Mouse (Mus musculus) lung, postnatal 0 days (tissue): ENCODE measurements at regions not wholly inside any gene's neighbourhood (a gene's known extent, or its start where the extent isn't known, plus 50 kb on each side); places are given as distances from the start of the nearest gene placed in this dataset.

ENCODE experiments used
- ATAC-seq: fragments of 200-750 bp; cut with Nextera tagmentation; 2 replicates; pipeline ENCODE4 v1.8.0; 2017; ENCODE audit warnings: moderate library complexity
- DNase-seq: peaks from one replicate; pipeline ENCODE4 v3.0.0-alpha.2; 2016; ENCODE audit warnings: low spot score
- H3K27ac ChIP-seq: fragments of 300-500 bp; sonication (generic); 2 replicates; pipeline ENCODE4 v1.5.1; 2014; ENCODE audit warnings: antibody characterized with exemption, mild to moderate bottlenecking, low read length, mixed read lengths
- H3K27me3 ChIP-seq: fragments of 300-500 bp; sonication (generic); replicated peaks from 2 replicates; pipeline ENCODE4 v1.6.1; 2014; ENCODE audit warnings: low read length, mixed read lengths; ENCODE audit not compliant: insufficient read depth
- H3K36me3 ChIP-seq: fragments of 300-500 bp; sonication (generic); 2 replicates; pipeline ENCODE4 v1.6.1; 2014; ENCODE audit warnings: low read length, mixed read lengths; ENCODE audit not compliant: insufficient read depth
- H3K4me1 ChIP-seq: fragments of 300-500 bp; sonication (generic); 2 replicates; pipeline ENCODE4 v1.6.1; 2014; ENCODE audit warnings: antibody characterized with exemption, low read depth, low read length, mixed read lengths; ENCODE audit not compliant: insufficient read depth
- H3K4me2 ChIP-seq: fragments of 300-500 bp; sonication (generic); replicated peaks from 2 replicates; pipeline ENCODE4 v1.6.1; 2014; ENCODE audit warnings: low read depth, mild to moderate bottlenecking, low read length, moderate library complexity, mixed read lengths
- H3K4me3 ChIP-seq: fragments of 300-500 bp; sonication (generic); 2 replicates; pipeline ENCODE4 v1.5.1; 2014; ENCODE audit warnings: low read depth, low read length
- H3K9ac ChIP-seq: fragments of 300-500 bp; sonication (generic); replicated peaks from 2 replicates; pipeline ENCODE4 v1.6.1; 2014; ENCODE audit warnings: low read depth, mild to moderate bottlenecking
- H3K9me3 ChIP-seq: fragments of 300-500 bp; sonication (generic); 2 replicates; pipeline ENCODE4 v1.6.1; 2016; ENCODE audit warnings: low read length, mixed read lengths
- CTCF ChIP-seq: IDR thresholded peaks from 2 replicates; pipeline ENCODE4 v1.5.1; 2016; ENCODE audit warnings: antibody characterized with exemption, mild to moderate bottlenecking
- EP300 ChIP-seq: IDR thresholded peaks from 2 replicates; pipeline ENCODE4 v1.6.1; 2016; ENCODE audit warnings: antibody characterized with exemption, mild to moderate bottlenecking, control low read depth
- WGBS: fragments of 180-500 bp; shearing (Covaris S2); extraction: QIAGEN DNeasy Blood & Tissue Kit; methylation state at CpG from one replicate; pipeline ENCODE4 v1.1.7; 2014; 5-methylcytosine and 5-hydroxymethylcytosine counted together

- Histone ChIP-seq H3K36me3 (no peaks in the 10 kb centered on the region), H3K4me3 (no peak overlapping the region), H3K27me3 (no peaks in the 10 kb centered on the region), H3K9me3 (no peaks in the 10 kb centered on the region), H3K27ac (no peak overlapping the region), H3K9ac (no peak overlapping the region), H3K4me1 (no peaks in the 10 kb centered on the region), H3K4me2 (no peak overlapping the region)
- 65% methylated on average over 4 of the region's 4 CpGs for WGBS
- ATAC-seq (no peak), DNase-seq (no peak)
- TF ChIP-seq EP300 (no peak), CTCF (no peak)
Measured at GRCm38 (mm10) chr11:7451756-7452155, 238.0 kb upstream of the Igfbp3 start.

DNA sequence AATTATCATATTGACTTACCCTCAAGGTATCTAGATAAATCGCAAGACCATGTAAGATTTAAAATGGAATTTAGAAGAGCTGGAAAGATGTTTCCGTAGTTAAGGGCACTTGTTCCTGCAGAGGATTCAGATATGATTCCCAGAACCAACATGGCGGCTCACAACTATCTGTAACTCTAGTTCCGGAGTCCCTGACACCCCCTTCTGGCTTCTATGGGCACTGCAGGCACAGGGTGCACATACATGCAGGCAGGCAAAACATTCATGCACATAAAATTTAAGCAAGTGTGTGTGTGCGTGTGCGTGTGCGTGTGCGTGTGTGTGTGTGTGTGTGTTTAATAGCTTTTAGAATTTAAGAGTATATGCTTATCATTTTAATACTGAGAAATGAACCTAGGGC is 230.8 kb upstream of the Igfbp3 start:
- Histone ChIP-seq H3K4me2 (no peak overlapping the region), H3K4me3 (no peak overlapping the region), H3K27ac (no peak overlapping the region), H3K27me3 (no peaks in the 10 kb centered on the region), H3K9ac (no peak overlapping the region), H3K9me3 (no peaks in the 10 kb centered on the region), H3K4me1 (no peaks in the 10 kb centered on the region), H3K36me3 (no peaks in the 10 kb centered on the region)
- 94% methylated on average over 8 of the region's 8 CpGs for WGBS
- DNase-seq (no peak), ATAC-seq (no peak)
- TF ChIP-seq CTCF, result no peak
- TF ChIP-seq EP300, result no peak

- H3K4me1 ChIP-seq, result no peaks in the 10 kb centered on the region
- H3K4me3 ChIP-seq, result no peak overlapping the region
- no peak for DNase-seq
- no peak overlapping the region for H3K9ac ChIP-seq
- no peak for ATAC-seq
- WGBS, result 64% methylated on average over 3 of the region's 3 CpGs
- no peak overlapping the region for H3K27ac ChIP-seq
- no peak overlapping the region for H3K4me2 ChIP-seq
- H3K9me3 ChIP-seq, result no peaks in the 10 kb centered on the region
- H3K27me3 ChIP-seq, result no peaks in the 10 kb centered on the region
- TF ChIP-seq EP300, result no peak
- no peak for TF ChIP-seq CTCF
- H3K36me3 ChIP-seq, result no peaks in the 10 kb centered on the region
Measured at GRCm38 (mm10) chr11:7439276-7439675, 225.6 kb upstream of the Igfbp3 start.

DNA sequence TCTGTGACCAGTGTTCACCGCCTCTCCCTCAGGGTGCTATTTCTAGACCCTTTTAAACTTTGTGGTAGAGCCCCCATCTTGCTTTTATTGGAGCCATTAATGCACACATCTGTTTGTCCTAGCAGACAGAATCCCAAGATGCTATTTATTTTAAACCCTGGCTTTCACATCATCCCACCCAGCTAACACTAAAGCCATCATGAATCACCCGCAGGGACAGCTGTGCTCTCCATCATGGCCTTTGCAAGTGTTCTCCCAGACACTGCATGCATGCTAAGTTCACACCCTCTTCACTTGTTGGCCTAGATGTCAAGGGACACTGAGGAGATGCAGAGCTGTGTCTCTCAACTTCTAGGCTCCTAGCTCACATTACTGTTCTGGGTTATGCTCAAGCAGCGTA is 220.9 kb upstream of the Igfbp3 start:
- Histone ChIP-seq H3K27ac (no peak overlapping the region), H3K9ac (no peak overlapping the region), H3K4me3 (no peak overlapping the region), H3K4me2 (no peak overlapping the region), H3K36me3 (no peaks in the 10 kb centered on the region), H3K4me1 (no peaks in the 10 kb centered on the region), H3K27me3 (no peaks in the 10 kb centered on the region), H3K9me3 (no peaks in the 10 kb centered on the region)
- DNase-seq (no peak), ATAC-seq (no peak)
- 95% methylated on average over 3 of the region's 3 CpGs for WGBS
- no peak for TF ChIP-seq EP300
- TF ChIP-seq CTCF, result no peak

DNA sequence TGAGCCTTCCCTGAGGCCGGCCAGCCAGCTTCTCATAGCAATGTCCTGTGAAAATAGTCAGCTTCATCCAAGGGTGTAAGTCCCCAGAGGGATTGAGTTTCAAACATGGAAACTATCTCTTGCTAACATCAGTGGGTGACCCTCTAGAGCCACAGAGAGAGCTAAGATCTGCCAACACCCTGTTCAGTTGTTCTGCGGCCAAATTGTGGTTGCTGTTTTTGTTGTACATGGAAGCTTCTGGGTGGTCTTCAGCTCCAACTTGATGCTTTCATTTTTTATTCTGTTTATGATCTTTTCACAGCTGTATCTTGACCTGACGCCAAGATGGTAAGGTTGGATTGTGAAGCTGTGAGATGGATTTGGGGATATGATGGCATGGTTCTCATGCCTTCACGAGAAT is 214.0 kb upstream of the Igfbp3 start:
- Histone ChIP-seq H3K27ac (no peak overlapping the region), H3K9ac (no peak overlapping the region), H3K4me3 (no peak overlapping the region), H3K27me3 (no peaks in the 10 kb centered on the region), H3K9me3 (no peaks in the 10 kb centered on the region), H3K36me3 (no peaks in the 10 kb centered on the region), H3K4me1 (no peaks in the 10 kb centered on the region), H3K4me2 (no peak overlapping the region)
- DNase-seq, result no peak
- 62% methylated on average over 4 of the region's 4 CpGs for WGBS
- ATAC-seq, result no peak
- TF ChIP-seq EP300 (no peak), CTCF (no peak)

- Histone ChIP-seq H3K27me3 (no peaks in the 10 kb centered on the region), H3K4me1 (no peaks in the 10 kb centered on the region), H3K36me3 (no peaks in the 10 kb centered on the region), H3K4me3 (no peak overlapping the region), H3K4me2 (no peak overlapping the region), H3K9me3 (no peaks in the 10 kb centered on the region), H3K9ac (no peak overlapping the region), H3K27ac (no peak overlapping the region)
- no peak for ATAC-seq
- TF ChIP-seq CTCF (no peak), EP300 (no peak)
- DNase-seq, result no peak
- WGBS, result 82% methylated on average over 1 of the region's 1 CpGs
Measured at GRCm38 (mm10) chr11:7425233-7425632, 211.5 kb upstream of the Igfbp3 start.

GRCm38 (mm10) chr11:7424082-7424471 is 210.4 kb upstream of the Igfbp3 start:
- H3K4me3 ChIP-seq, result no peak overlapping the region
- H3K4me2 ChIP-seq, result no peak overlapping the region
- WGBS, result 44% methylated on average over 5 of the region's 5 CpGs
- H3K27ac ChIP-seq, result no peak overlapping the region
- TF ChIP-seq CTCF, result no peak
- no peak for TF ChIP-seq EP300
- no peak for ATAC-seq
- H3K4me1 ChIP-seq, result no peaks in the 10 kb centered on the region
- no peaks in the 10 kb centered on the region for H3K36me3 ChIP-seq
- no peaks in the 10 kb centered on the region for H3K27me3 ChIP-seq
- no peak overlapping the region for H3K9ac ChIP-seq
- H3K9me3 ChIP-seq, result no peaks in the 10 kb centered on the region
- no peak for DNase-seq
